Mouse (Mus musculus) cerebellum, adult 2 months (tissue): Measurements from ENCODE around the gene Slc50a1. TPM values are rescaled to one million over a fixed set of nuclear protein-coding genes. Genes with fewer than 3 reads are reported as not detected.

ENCODE experiments used
- DNase-seq, 2 experiments: peaks; one replicate each; pipeline ENCODE4 v3.0.0; 2021
- H3K27ac ChIP-seq: fragments of 200-500 bp; 2 replicates; pipeline ENCODE4 v1.5.1; 2012; ENCODE audit warnings: low read length, control low read depth, inconsistent platforms; ENCODE audit not compliant: insufficient read depth
- H3K27me3 ChIP-seq: fragments of 200-500 bp; 2 replicates; pipeline ENCODE4 v1.6.1; 2012; ENCODE audit warnings: inconsistent platforms, mild to moderate bottlenecking, low read length, moderate library complexity; ENCODE audit not compliant: control insufficient read depth, insufficient read depth
- H3K4me1 ChIP-seq: fragments of 200-500 bp; 2 replicates; pipeline ENCODE4 v1.6.1; 2011; ENCODE audit warnings: low read length; ENCODE audit not compliant: control insufficient read depth, insufficient read depth
- H3K4me3 ChIP-seq: fragments of 200-500 bp; replicated peaks from 2 replicates; pipeline ENCODE3; 2011; ENCODE audit warnings: mild to moderate bottlenecking, low read depth, low read length, control low read depth; ENCODE audit not compliant: insufficient read depth
- CTCF ChIP-seq: fragments of 200-500 bp; IDR thresholded peaks from 2 replicates; pipeline ENCODE4 v1.5.1; 2011; ENCODE audit warnings: low read depth, mild to moderate bottlenecking, control low read depth, low read length, moderate library complexity, borderline replicate concordance; ENCODE audit not compliant: insufficient read depth
- POLR2A ChIP-seq: fragments of 200-500 bp; IDR thresholded peaks from 2 replicates; pipeline ENCODE4 v1.6.1; 2011; ENCODE audit warnings: low read length, control low read depth, borderline replicate concordance; ENCODE audit not compliant: insufficient read depth
- WGBS: fragments of 180-500 bp; shearing (Covaris S2); methylation state at CpG from one replicate; pipeline ENCODE4 v1.1.7; 2018; 5-methylcytosine and 5-hydroxymethylcytosine counted together
- polyA plus RNA-seq: library from polyadenylated mRNA; depleted of rRNA; stranded (reverse); fragments of >200 nt; gene quantifications from 2 replicates; pipeline ENCODE4 v1.2.3, GENCODE M21; 2012

Gene Slc50a1
- polyA plus RNA-seq, 1 experiment = 122 TPM

DNA sequence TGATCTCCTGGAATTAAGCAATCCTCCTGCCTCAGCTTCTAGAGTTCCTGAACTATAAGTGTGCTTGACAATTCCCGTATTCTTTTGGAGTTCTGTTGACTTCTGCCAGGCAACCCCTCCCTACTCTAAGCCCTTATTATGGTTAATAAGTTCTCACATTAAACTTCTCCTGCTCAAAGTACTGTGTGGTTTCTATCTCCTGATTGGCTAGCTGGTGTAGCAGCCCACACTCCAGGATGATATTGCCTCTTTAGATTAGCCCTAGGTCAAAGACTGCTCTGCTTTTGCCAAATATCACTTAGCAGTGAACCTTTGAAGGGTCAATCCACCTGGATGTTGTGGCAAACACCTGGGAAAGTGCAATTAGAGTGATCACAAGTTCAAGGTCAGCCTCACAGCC is 29.7 kb upstream of the Slc50a1 start:
- no peak for DNase-seq
- Histone ChIP-seq H3K4me3 (no peak overlapping the region), H3K4me1 (no peaks in the 10 kb centered on the region), H3K27ac (no peak overlapping the region), H3K27me3 (no peaks in the 10 kb centered on the region)
- 59% methylated on average over 1 of the region's 1 CpGs for WGBS
- TF ChIP-seq POLR2A (no peak), CTCF (no peak)

DNA sequence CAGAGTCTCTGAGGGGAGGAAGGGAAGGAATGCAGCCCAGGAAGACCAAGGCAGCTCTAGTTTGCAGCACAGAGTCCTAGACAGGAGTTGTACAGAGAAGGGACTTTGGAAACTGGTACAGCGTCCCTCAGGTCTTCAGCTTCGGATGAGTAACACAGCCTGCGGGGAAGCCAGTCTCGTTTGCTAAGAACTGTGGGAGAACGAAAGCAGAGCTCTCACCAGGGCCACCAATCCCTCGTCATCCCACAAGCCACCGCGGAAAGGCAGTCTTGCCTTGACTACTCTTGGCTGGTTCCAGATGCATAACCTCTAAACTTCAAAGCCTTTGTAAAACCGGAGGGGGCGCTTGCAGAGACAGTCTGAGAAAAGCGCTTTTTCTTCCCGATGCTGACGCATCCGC is 29.1 kb upstream of the Slc50a1 start:
- H3K4me3 ChIP-seq = peak overlapping the region; percentile 9
- TF ChIP-seq POLR2A (no peak), CTCF (no peak)
- no peak overlapping the region for H3K27ac ChIP-seq
- 5% methylated on average over 14 of the region's 14 CpGs for WGBS
- H3K27me3 ChIP-seq = no peaks in the 10 kb centered on the region
- DNase-seq = no peak
- no peaks in the 10 kb centered on the region for H3K4me1 ChIP-seq

DNA sequence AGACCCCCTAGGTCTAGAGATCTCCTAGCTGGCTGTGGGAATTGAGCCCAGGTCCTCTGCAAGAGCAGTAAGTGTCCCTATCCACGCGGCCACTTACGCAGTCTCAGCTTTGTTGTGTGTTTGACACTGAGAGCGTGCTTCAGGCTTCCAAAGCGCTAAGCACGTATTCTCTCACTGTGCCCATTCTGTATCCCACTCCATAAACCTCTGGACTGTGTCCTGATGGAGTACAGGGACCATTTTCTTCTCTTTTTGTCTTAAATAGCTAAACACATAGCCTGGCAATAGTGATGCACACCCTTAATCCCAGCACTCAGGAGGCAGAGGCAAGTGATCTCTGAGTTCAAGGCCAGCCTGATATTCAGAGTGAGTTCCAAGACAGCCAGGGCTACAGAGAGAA is 28.5 kb upstream of the Slc50a1 start:
- H3K27me3 ChIP-seq = no peaks in the 10 kb centered on the region
- TF ChIP-seq POLR2A (no peak), CTCF (no peak)
- DNase-seq = no peak
- no peak overlapping the region for H3K4me3 ChIP-seq
- no peak overlapping the region for H3K27ac ChIP-seq
- no peaks in the 10 kb centered on the region for H3K4me1 ChIP-seq
- 88% methylated on average over 6 of the region's 6 CpGs for WGBS

DNA sequence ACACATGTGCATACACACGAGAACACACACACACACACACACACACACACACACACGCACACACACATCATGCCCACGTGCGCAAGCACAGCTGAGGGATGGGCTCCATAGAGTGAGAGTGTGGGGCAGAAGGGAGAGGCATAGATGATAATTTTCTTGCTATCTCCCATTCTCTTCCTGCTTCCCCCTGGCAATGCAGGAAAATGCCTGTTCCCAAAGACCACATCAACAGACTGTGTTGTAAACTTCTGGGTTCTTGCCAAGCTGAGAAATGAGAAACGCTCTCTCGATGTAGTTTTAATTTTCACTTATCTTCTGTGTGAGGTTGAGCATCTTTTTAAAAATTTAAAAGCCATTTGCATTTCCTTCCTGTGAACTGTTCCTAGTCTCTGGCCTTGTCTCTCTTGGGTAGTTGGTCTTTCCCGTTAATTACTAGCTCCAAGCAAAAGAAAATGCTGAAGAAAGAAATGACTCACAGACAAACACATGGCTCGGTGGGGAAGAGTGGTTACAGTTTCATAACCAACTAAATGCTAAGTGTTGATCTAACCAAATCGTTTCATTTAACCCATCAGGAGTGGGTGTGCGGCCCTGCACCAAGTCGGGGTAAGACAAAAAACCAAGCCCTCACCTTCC is 26.5 kb upstream of the Slc50a1 start:
- Histone ChIP-seq H3K4me3 (no peak overlapping the region), H3K27me3 (no peaks in the 10 kb centered on the region), H3K27ac (no peak overlapping the region), H3K4me1 (no peaks in the 10 kb centered on the region)
- WGBS = 85% methylated on average over 11 of the region's 11 CpGs
- no peak for DNase-seq
- TF ChIP-seq CTCF (no peak), POLR2A (no peak)

DNA sequence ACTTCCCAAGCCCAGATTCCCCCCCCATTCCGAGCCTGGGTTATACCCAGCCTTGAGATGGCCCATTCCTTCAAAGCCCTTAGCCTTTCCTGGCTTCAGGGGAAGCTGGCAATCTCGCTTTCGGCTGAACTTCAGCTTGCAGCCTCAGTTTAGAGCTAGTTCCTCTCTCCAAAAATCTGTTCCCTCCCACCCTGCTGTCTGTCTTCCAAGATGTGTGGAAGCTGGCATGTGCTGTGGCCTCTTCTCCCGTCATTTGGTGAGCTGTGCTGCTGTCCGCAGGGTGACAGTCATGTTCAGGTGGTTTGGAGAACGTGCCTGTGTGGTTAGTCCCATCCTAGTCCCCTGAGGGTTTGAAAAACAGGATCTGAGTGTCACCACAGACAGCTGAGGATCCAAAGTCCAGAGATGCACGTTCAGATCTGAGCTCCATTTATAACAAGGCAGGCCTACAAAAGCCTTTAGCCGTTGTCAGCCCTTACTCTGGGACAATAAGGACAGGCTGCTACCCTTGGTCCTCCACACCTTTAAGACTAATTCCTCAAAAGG is 25.4 kb upstream of the Slc50a1 start:
- Histone ChIP-seq H3K27me3 (no peaks in the 10 kb centered on the region), H3K27ac (no peak overlapping the region), H3K4me3 (no peak overlapping the region), H3K4me1 (no peaks in the 10 kb centered on the region)
- DNase-seq = no peak
- TF ChIP-seq POLR2A = no peak
- no peak for TF ChIP-seq CTCF
- WGBS = 69% methylated on average over 8 of the region's 8 CpGs

DNA sequence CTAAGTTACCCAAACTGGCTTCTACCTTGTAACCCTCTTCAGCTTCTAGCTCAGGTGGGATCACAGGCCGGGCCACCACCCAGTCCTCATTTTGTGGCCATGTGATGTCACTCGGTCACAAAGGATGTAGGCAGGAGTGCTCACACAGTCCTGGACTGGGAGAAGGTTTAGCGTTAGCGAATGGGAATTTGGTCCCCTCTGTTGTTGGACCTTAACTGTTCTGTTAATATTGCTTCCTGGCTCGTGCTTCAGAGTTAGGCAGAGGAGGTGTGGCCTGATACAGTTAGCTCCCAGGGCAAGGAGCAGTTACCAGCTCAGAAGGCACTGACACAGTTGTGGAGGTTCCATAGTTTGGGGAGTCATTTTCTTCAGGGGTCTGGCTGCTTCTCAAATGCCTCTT is 23.8 kb upstream of the Slc50a1 start:
- DNase-seq = no peak
- no peak overlapping the region for H3K27ac ChIP-seq
- no peaks in the 10 kb centered on the region for H3K4me1 ChIP-seq
- H3K27me3 ChIP-seq = no peaks in the 10 kb centered on the region
- H3K4me3 ChIP-seq = no peak overlapping the region
- TF ChIP-seq CTCF (no peak), POLR2A (no peak)
- 76% methylated on average over 5 of the region's 5 CpGs for WGBS

DNA sequence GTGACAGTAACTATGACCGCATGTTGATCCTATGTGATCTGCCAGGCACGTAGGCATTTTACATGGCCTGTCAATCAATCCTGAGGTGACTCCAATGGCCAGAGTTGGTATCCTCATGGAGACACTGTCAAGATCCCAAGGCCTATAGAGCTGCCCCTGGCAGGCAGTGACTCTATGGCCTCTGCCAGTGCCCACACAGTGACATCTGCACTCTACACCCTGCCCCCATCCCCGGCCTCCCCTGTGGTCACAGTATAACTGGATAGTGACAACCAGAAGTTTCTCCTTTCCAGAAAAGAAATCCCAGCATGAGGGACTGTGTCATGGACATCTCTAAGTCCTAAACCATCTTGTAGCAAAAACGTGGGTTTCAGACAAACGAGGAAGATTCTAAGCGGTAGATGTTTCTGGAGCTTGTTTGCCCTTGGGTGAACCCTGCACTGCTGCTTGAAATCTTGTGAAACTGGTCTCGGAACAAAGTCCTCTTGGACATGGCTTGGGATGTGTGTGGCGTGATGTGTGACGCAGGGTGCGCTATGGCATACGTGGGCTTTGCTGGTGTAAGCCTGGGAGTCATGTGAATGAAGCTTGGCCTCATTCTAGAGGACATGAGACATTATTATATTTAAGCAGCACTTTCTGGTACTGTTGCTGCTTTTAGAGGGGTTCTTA is 23.0 kb upstream of the Slc50a1 start:
- no peaks in the 10 kb centered on the region for H3K27me3 ChIP-seq
- WGBS = 89% methylated on average over 11 of the region's 11 CpGs
- H3K4me3 ChIP-seq = no peak overlapping the region
- H3K4me1 ChIP-seq = no peaks in the 10 kb centered on the region
- no peak for DNase-seq
- H3K27ac ChIP-seq = no peak overlapping the region
- TF ChIP-seq POLR2A (no peak), CTCF (no peak)

DNA sequence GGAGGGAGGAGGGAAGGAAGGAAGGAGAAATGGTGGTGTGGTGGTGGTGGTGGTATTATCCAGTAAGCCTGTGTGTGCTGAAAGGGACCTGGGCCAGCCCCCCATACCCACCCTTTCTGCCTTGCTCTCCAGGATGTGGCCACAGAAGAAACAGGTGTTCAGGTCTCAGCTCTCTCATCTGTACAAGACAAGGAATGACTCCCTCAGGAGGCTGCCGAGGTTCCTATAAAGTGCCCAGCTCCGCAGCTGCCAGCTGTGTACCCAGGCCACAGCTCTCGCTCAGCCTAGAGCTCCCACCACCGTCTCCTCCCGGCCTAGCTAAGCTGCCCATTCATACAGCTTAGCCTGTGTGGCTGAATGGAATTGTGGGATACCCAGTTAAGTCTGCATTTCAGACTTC is 21.9 kb upstream of the Slc50a1 start:
- no peaks in the 10 kb centered on the region for H3K27me3 ChIP-seq
- H3K4me3 ChIP-seq = no peak overlapping the region
- 59% methylated on average over 5 of the region's 5 CpGs for WGBS
- DNase-seq = no peak
- H3K27ac ChIP-seq = no peak overlapping the region
- H3K4me1 ChIP-seq = no peaks in the 10 kb centered on the region
- no peak for TF ChIP-seq CTCF
- TF ChIP-seq POLR2A = no peak
